Mouse (Mus musculus) cerebellum, postnatal 10 days (tissue): Measurements from ENCODE around the gene Slc11a2.
A peak's percentile ranks its signal among the peaks of the same experiment; 100 is the strongest.
"Not testable (repeated sequence)": the region's sequence is repeated elsewhere in the genome, so short reads cannot be mapped to it uniquely, and the experiment has no call there.

ENCODE experiments used
- DNase-seq, 2 experiments: peaks; one replicate each; pipeline ENCODE4 v3.0.0; 2021; ENCODE audit warnings: mixed read lengths in 2 of 2

Slc11a2 gene

GRCm38 (mm10) chr15:100346761-100347160 lies 78.1 kb downstream of the Slc11a2 start:
- DNase-seq, result peak in 1 of 2 experiments; percentile 26

GRCm38 (mm10) chr15:100345484-100345883 lies 79.4 kb downstream of the Slc11a2 start:
- DNase-seq, result no peak

GRCm38 (mm10) chr15:100341314-100341980 lies 83.4 kb downstream of the Slc11a2 start:
- not testable (repeated sequence) for DNase-seq
